Mouse (Mus musculus) lung, adult 2 months (tissue): ENCODE measurements around the gene Higd1c. TPM values are rescaled to one million over a fixed set of nuclear protein-coding genes. Genes with fewer than 3 reads are reported as not detected.
"Not testable (repeated sequence)": the region's sequence is repeated elsewhere in the genome, so short reads cannot be mapped to it uniquely, and the experiment has no call there.

Experiments
- DNase-seq: peaks from one replicate; pipeline ENCODE4 v3.0.0; 2022
- H3K4me1 ChIP-seq: fragments of 200-500 bp; 2 replicates; pipeline ENCODE4 v1.6.1; 2011; ENCODE audit warnings: low read length; ENCODE audit not compliant: control insufficient read depth, insufficient read depth
- H3K4me3 ChIP-seq: fragments of 200-500 bp; replicated peaks from 2 replicates; pipeline ENCODE3; 2011; ENCODE audit warnings: low read depth, mild to moderate bottlenecking, control low read depth, low read length; ENCODE audit errors: extremely low read depth
- CTCF ChIP-seq: fragments of 200-500 bp; IDR thresholded peaks from 2 replicates; pipeline ENCODE4 v1.5.1; 2011; ENCODE audit warnings: mild to moderate bottlenecking, low read length, control low read depth; ENCODE audit not compliant: insufficient read depth
- POLR2A ChIP-seq: fragments of 200-500 bp; IDR thresholded peaks from 2 replicates; pipeline ENCODE4 v1.6.1; 2011; ENCODE audit warnings: low read depth, mild to moderate bottlenecking, control low read depth, low read length, borderline replicate concordance; ENCODE audit errors: extremely low read depth
- WGBS: fragments of 180-500 bp; shearing (Covaris S2); methylation state at CpG from one replicate; pipeline ENCODE4 v1.1.7; 2018; 5-methylcytosine and 5-hydroxymethylcytosine counted together
- polyA plus RNA-seq: library from polyadenylated mRNA; depleted of rRNA; stranded (reverse); fragments of >200 nt; gene quantifications from 2 replicates; pipeline ENCODE4 v1.2.3, GENCODE M21; 2012

The Higd1c gene
- polyA plus RNA-seq, 1 experiment = not detected

DNA sequence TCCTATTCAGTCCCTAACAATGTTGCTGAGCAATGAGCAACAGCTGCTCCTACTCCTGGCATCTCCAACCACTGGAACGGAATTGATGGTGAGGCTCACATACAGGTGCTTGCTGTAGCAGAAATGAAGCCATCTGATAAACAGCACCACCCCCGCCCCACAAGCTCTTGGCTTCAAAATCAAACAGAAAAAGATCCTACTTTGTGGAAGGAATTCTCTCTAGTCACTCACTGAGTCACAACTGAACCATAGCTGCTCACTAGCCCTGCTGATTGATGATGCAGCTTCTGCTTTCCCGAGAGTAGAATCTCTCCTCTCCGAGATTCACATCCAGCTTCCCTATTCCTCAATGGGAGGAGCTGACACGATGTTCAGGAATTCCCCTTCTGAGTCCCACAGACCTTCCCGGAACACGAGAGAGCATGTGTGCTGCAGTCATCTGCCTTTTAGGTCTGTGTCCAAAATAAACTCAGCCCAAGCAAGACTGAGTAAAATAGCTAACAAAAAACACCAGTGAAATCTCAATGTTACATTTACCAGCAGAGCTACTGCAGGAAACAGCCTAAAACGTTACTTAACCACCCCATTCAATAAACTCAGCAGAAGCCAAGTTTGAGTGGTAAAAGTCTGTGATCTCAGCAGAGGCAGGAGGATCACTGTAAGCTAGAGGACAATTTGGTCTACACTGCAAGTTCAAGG is 56.9 kb downstream of the Higd1c start:
- no peak for DNase-seq
- Histone ChIP-seq H3K4me1 (peaks cover 7% of the 10 kb centered on the region), H3K4me3 (no peak overlapping the region)
- no peak for TF ChIP-seq CTCF
- no peak for TF ChIP-seq POLR2A
- WGBS = 27% methylated on average over 8 of the region's 8 CpGs

DNA sequence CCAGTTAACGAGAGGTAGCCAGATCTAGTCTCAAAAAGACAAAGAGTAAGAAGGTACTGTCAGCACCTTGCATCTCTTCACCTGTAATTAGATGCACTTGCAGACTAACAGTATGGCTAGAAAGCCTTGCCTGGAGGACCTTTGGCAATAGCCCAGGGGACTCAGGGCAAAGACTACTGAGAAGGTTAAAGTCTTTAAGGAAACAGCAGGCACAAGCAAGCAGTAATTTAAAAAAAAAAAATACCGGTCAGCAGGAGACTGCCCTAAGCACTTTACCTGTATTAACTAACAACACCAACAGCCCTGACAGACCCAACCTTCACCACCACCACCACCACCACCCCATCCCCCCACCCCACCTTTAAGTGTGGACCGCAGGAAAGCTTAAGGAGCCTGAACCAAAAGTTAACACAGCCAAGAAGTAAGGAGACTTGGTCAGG is 57.4 kb downstream of the Higd1c start, which contains the start of gene Gm5475:
Gene Gm5475, plus strand, starts transcription at position 390 of the 440 bp plus-strand sequence.
- H3K4me1 ChIP-seq, DNase-seq: not testable (repeated sequence)
- peak within 1 kb of the TSS; percentile 79 for H3K4me3 ChIP-seq
- WGBS = 23% methylated on average over 3 of the region's 3 CpGs

GRCm38 (mm10) chr15:100422476-100422875 is 58.1 kb downstream of the Higd1c start:
- H3K4me3 ChIP-seq = peak overlapping the region; percentile 79
- no peak for DNase-seq
- under 1% methylated on average over 44 of the region's 44 CpGs for WGBS
- TF ChIP-seq CTCF = no peak
- H3K4me1 ChIP-seq = peaks cover 7% of the 10 kb centered on the region

DNA sequence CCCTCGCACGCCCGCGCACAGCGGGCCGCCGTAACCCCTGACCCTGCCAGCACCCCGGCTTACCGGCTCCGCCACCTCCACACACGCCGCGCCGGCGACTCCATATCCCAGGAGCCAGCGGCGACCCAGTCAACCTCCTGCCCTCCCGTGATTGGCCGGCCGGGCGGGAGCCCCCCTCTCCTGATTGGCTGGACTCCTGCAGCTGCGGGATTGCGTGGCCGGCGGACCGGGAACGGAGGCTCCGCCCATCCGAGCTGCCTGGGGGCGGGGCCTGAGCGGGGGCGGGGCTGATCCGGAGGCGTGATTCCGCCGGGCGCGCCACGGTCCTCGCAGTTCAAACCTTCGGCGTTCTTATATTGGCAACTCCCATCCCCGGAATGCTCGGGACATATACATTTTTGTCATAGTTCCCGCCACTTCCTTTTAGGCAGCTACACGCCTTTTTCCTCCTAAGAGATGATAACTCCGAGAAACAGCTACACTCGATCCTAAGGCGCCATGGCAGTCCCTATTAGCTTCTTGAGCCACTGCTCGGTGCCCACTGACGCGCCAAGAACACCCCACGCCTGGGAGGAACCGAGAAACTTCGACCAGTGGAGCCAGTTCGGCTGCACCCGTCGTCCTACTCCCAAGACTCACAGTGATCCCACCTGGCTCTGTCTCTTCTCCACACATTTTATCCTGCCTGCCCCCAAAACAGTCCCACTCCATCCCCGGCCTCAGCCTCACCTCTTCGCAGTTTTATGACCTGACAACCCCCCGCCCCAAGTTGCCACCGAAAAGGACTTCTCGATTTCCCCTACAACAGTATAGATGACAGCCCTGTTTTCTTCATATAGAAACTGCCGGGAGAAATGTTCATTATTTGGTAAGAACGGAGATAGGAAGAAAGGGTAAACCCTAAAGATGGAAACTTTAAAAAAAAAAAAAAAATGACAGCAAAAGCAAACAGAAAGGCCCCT is 58.8 kb downstream of the Higd1c start:
- peak; percentile 92 for DNase-seq
- 2% methylated on average over 65 of the region's 65 CpGs for WGBS
- Histone ChIP-seq H3K4me3 (peak overlapping the region; percentile 79), H3K4me1 (peaks cover 7% of the 10 kb centered on the region)
- TF ChIP-seq CTCF = no peak
- TF ChIP-seq POLR2A = peak; percentile 70; the same call in 1 of the 2 replicates

GRCm38 (mm10) chr15:100423916-100424315 is 59.6 kb downstream of the Higd1c start:
- peak overlapping the region; percentile 46 for H3K4me3 ChIP-seq
- 6% methylated on average over 14 of the region's 14 CpGs for WGBS
- DNase-seq = peak; percentile 58

GRCm38 (mm10) chr15:100424396-100425122 is 60.2 kb downstream of the Higd1c start, which contains the start of gene Slc11a2:
Gene Slc11a2, minus strand, starts transcription at chr15:100425072.
- WGBS = 26% methylated on average over 17 of the region's 17 CpGs

More at GRCm38 (mm10) chr15:100423916-100424315, 59.6 kb downstream of the Higd1c start:
- TF ChIP-seq CTCF = no peak
- TF ChIP-seq POLR2A = peak; percentile 92; the same call in 1 of the 2 replicates
- peaks cover 7% of the 10 kb centered on the region for H3K4me1 ChIP-seq

GRCm38 (mm10) chr15:100428296-100428905 is 64.1 kb downstream of the Higd1c start:
- TF ChIP-seq POLR2A = no peak
- no peak for TF ChIP-seq CTCF
- Histone ChIP-seq H3K4me3 (no peak overlapping the region), H3K4me1 (peaks cover 1% of the 10 kb centered on the region)
- 72% methylated on average over 13 of the region's 13 CpGs for WGBS
- DNase-seq = no peak

More at GRCm38 (mm10) chr15:100424396-100425122, 60.2 kb downstream of the Higd1c start, which contains the start of gene Slc11a2:
- peak within 1 kb of the TSS; percentile 46 for H3K4me3 ChIP-seq
- no peak for DNase-seq
- no peak for TF ChIP-seq CTCF
- no peak for TF ChIP-seq POLR2A
- H3K4me1 ChIP-seq = peaks cover 7% of the 10 kb centered on the region

- WGBS = 60% methylated on average over 11 of the region's 11 CpGs
- no peak for TF ChIP-seq CTCF
- no peak for TF ChIP-seq POLR2A
- DNase-seq = no peak
- no peaks in the 10 kb centered on the region for H3K4me1 ChIP-seq
- no peak overlapping the region for H3K4me3 ChIP-seq
Measured at GRCm38 (mm10) chr15:100429959-100430565, 65.7 kb downstream of the Higd1c start.
